Mouse (Mus musculus) urinary bladder, postnatal 36 days (tissue): ENCODE results near the gene Ttll8.

ENCODE experiments used
- DNase-seq, 2 experiments: peaks; one replicate each; pipeline ENCODE4 v3.0.0; 2022; ENCODE audit warnings: low spot score in 2 of 2, mixed read lengths in 1 of 2

The Ttll8 gene

GRCm38 (mm10) chr15:88921131-88921991 is 32.9 kb downstream of the Ttll8 start:
- DNase-seq = peak; percentile 50 to 71

- DNase-seq = no peak
Measured at GRCm38 (mm10) chr15:88920065-88920464, 34.2 kb downstream of the Ttll8 start.

GRCm38 (mm10) chr15:88919328-88919727 is 34.9 kb downstream of the Ttll8 start:
- no peak for DNase-seq

- no peak for DNase-seq
Measured at GRCm38 (mm10) chr15:88917126-88917525, 37.1 kb downstream of the Ttll8 start.

GRCm38 (mm10) chr15:88916366-88916765 is 37.9 kb downstream of the Ttll8 start:
- no peak for DNase-seq

GRCm38 (mm10) chr15:88915046-88915445 is 39.2 kb downstream of the Ttll8 start:
- no peak for DNase-seq

- no peak for DNase-seq
Measured at GRCm38 (mm10) chr15:88906347-88906746, 47.9 kb downstream of the Ttll8 start.

GRCm38 (mm10) chr15:88904056-88904811 is 50.0 kb downstream of the Ttll8 start:
- DNase-seq = no peak

GRCm38 (mm10) chr15:88903086-88903485 is 51.1 kb downstream of the Ttll8 start:
- DNase-seq = no peak

GRCm38 (mm10) chr15:88902200-88902875 is 51.9 kb downstream of the Ttll8 start:
- DNase-seq = peak in 1 of 2 experiments; percentile 55

GRCm38 (mm10) chr15:88896341-88896980 is 57.8 kb downstream of the Ttll8 start:
- no peak for DNase-seq

- DNase-seq = no peak
Measured at GRCm38 (mm10) chr15:88895891-88896290, 58.3 kb downstream of the Ttll8 start.

- DNase-seq = no peak
Measured at GRCm38 (mm10) chr15:88895119-88895518, 59.1 kb downstream of the Ttll8 start.

GRCm38 (mm10) chr15:88892876-88893275 is 61.3 kb downstream of the Ttll8 start:
- no peak for DNase-seq

- no peak for DNase-seq
Measured at GRCm38 (mm10) chr15:88892252-88892651, 62.0 kb downstream of the Ttll8 start.

GRCm38 (mm10) chr15:88891676-88892040 is 62.6 kb downstream of the Ttll8 start:
- no peak for DNase-seq

- peak; percentile 71 to 86 for DNase-seq
Measured at GRCm38 (mm10) chr15:88890751-88891675, 63.2 kb downstream of the Ttll8 start.

GRCm38 (mm10) chr15:88889994-88890393 is 64.2 kb downstream of the Ttll8 start:
- no peak for DNase-seq

GRCm38 (mm10) chr15:88889032-88889431 is 65.2 kb downstream of the Ttll8 start:
- DNase-seq = no peak

GRCm38 (mm10) chr15:88885376-88885775 is 68.8 kb downstream of the Ttll8 start:
- DNase-seq = no peak

GRCm38 (mm10) chr15:88883342-88883741 is 70.9 kb downstream of the Ttll8 start:
- DNase-seq = no peak
